Mouse (Mus musculus) layer of hippocampus, postnatal 10 days (tissue): Measurements from ENCODE around the gene Slc39a11. TPM values are rescaled to one million over a fixed set of nuclear protein-coding genes. Genes with fewer than 3 reads are reported as not detected.
A peak's percentile ranks its signal among the peaks of the same experiment; 100 is the strongest.
"Not testable (repeated sequence)": the region's sequence is repeated elsewhere in the genome, so short reads cannot be mapped to it uniquely, and the experiment has no call there.

Experiments
- DNase-seq, 2 experiments: peaks; one replicate each; pipeline ENCODE4 v3.0.0; 2021; ENCODE audit warnings: low spot score in 2 of 2
- total RNA-seq, 2 experiments: library from RNA; stranded (reverse); gene quantifications; 2 replicates each; pipeline ENCODE4 v1.2.3; 2021

The Slc39a11 gene
- total RNA-seq, 2 experiments from 2014 or later: 33.1 to 34.0 TPM

- DNase-seq: no peak
These were observed 19.0 kb upstream of the Slc39a11 start for GRCm38 (mm10) chr11:113668857-113669256.

GRCm38 (mm10) chr11:113667704-113668103 lies 17.8 kb upstream of the Slc39a11 start:
- DNase-seq: no peak

GRCm38 (mm10) chr11:113667122-113667521 lies 17.2 kb upstream of the Slc39a11 start:
- DNase-seq: no peak

GRCm38 (mm10) chr11:113666648-113667047 lies 16.8 kb upstream of the Slc39a11 start:
- no peak for DNase-seq

- no peak for DNase-seq
These were observed 16.3 kb upstream of the Slc39a11 start for GRCm38 (mm10) chr11:113666205-113666604.

- no peak for DNase-seq
These were observed 14.4 kb upstream of the Slc39a11 start for GRCm38 (mm10) chr11:113664279-113664678.

GRCm38 (mm10) chr11:113661835-113662351 lies 12.0 kb upstream of the Slc39a11 start:
- no peak for DNase-seq

GRCm38 (mm10) chr11:113660940-113661339 lies 11.1 kb upstream of the Slc39a11 start:
- DNase-seq: no peak

GRCm38 (mm10) chr11:113660213-113660612 lies 10.3 kb upstream of the Slc39a11 start:
- DNase-seq: not testable (repeated sequence)

- no peak for DNase-seq
These were observed 8.9 kb upstream of the Slc39a11 start for GRCm38 (mm10) chr11:113658763-113659162.

GRCm38 (mm10) chr11:113658319-113658718 lies 8.4 kb upstream of the Slc39a11 start:
- no peak for DNase-seq

- no peak for DNase-seq
These were observed 7.3 kb upstream of the Slc39a11 start for GRCm38 (mm10) chr11:113657221-113657620.

- peak in 1 of 2 experiments; percentile 36 for DNase-seq
These were observed 6.6 kb upstream of the Slc39a11 start for GRCm38 (mm10) chr11:113656511-113656932.

- peak in 1 of 2 experiments; percentile 27 for DNase-seq
These were observed 4.8 kb upstream of the Slc39a11 start for GRCm38 (mm10) chr11:113654561-113655270.

- no peak for DNase-seq
These were observed 4.2 kb upstream of the Slc39a11 start for GRCm38 (mm10) chr11:113654105-113654504.

- DNase-seq: no peak
These were observed 2.6 kb upstream of the Slc39a11 start for GRCm38 (mm10) chr11:113652516-113652915.

GRCm38 (mm10) chr11:113651907-113652273 lies 2.0 kb upstream of the Slc39a11 start:
- peak; percentile 69 to 74 for DNase-seq

GRCm38 (mm10) chr11:113651206-113651906 lies 1.5 kb upstream of the Slc39a11 start:
- peak in 1 of 2 experiments; percentile 32 for DNase-seq

GRCm38 (mm10) chr11:113648690-113649352 lies 1.1 kb downstream of the Slc39a11 start, which contains the start of gene Cog1:
Cog1 (plus strand) TSS chr11:113649169.
- no peak for DNase-seq

GRCm38 (mm10) chr11:113648152-113648551 lies 1.7 kb downstream of the Slc39a11 start:
- DNase-seq: peak; percentile 89 to 91

GRCm38 (mm10) chr11:113645181-113645580 lies 4.7 kb downstream of the Slc39a11 start:
- DNase-seq: no peak

GRCm38 (mm10) chr11:113638680-113639079 lies 11.2 kb downstream of the Slc39a11 start:
- DNase-seq: no peak
